Mouse (Mus musculus): ENCODE data around the gene Ptov1.

GRCm38 (mm10) chr7:44863210-44863609 lies 6.4 kb downstream of the Ptov1 start:
- no peak for TF ChIP-seq SIN3A (IDR thresholded peaks at IDR 0.05; ENCODE audit: low read length)
- no peak for TF ChIP-seq CTCF (IDR thresholded peaks at IDR 0.05 in 2 of 3, conservative IDR thresholded peaks at IDR 0.05 in 1 of 3; ENCODE audit: control insufficient read depth in 1 of 3, insufficient read depth in 1 of 3, low read depth in 2 of 3, low read length in 3 of 3, poor library complexity in 1 of 3, severe bottlenecking in 1 of 3)
- no peak for TF ChIP-seq ZC3H11A (IDR thresholded peaks at IDR 0.05; ENCODE audit: low read depth, low read length)
- TF ChIP-seq POLR2A (IDR thresholded peaks at IDR 0.05; ENCODE audit: control insufficient read depth in 1 of 2, insufficient read depth in 1 of 2, low read depth in 1 of 2, low read length in 2 of 2, poor library complexity in 1 of 2) = no peak
- no peak for TF ChIP-seq GATA1 (IDR thresholded peaks at IDR 0.05; ENCODE audit: low read depth, low read length)
- no peak for TF ChIP-seq TCF12 (IDR thresholded peaks at IDR 0.05; ENCODE audit: low read depth, low read length)
- TF ChIP-seq USF1 (IDR thresholded peaks at IDR 0.05; ENCODE audit: low read depth, low read length) = no peak
- TF ChIP-seq EP300 (IDR thresholded peaks at IDR 0.05; ENCODE audit: low read depth in 1 of 2, low read length in 2 of 2) = no peak
- no peak for TF ChIP-seq RAD21 (IDR thresholded peaks at IDR 0.05; ENCODE audit: low read depth, low read length)
- TF ChIP-seq MYC (IDR thresholded peaks at IDR 0.05; ENCODE audit: low read depth, low read length) = no peak
- TF ChIP-seq ELF1 (IDR thresholded peaks at IDR 0.05; ENCODE audit: low read depth, low read length) = no peak
